Mouse (Mus musculus) forebrain, embryonic 10.5 days (tissue): ENCODE data around the gene Camk2n1. TPM values are rescaled to one million over a fixed set of nuclear protein-coding genes. Genes with fewer than 3 reads are reported as not detected.
A peak's percentile ranks its signal among the peaks of the same experiment; 100 is the strongest.

Source experiments
- DNase-seq: peaks from one replicate; pipeline ENCODE4 v3.0.0-alpha.2; 2017; ENCODE audit warnings: low spot score; ENCODE audit errors: extremely low spot score
- H3K27ac ChIP-seq: fragments of 300-500 bp; sonication (generic); 2 replicates; pipeline ENCODE4 v1.5.1; 2016; ENCODE audit warnings: mild to moderate bottlenecking
- H3K27me3 ChIP-seq: fragments of 300-500 bp; sonication (generic); 2 replicates; pipeline ENCODE4 v1.6.1; 2016; ENCODE audit warnings: mild to moderate bottlenecking; ENCODE audit not compliant: poor library complexity, severe bottlenecking
- H3K36me3 ChIP-seq: fragments of 300-500 bp; sonication (generic); replicated peaks from 2 replicates; pipeline ENCODE4 v1.6.1; 2016; ENCODE audit warnings: mild to moderate bottlenecking, moderate library complexity
- H3K4me1 ChIP-seq: fragments of 300-500 bp; sonication (generic); 2 replicates; pipeline ENCODE4 v1.6.1; 2016
- H3K4me3 ChIP-seq: fragments of 300-500 bp; sonication (generic); 2 replicates; pipeline ENCODE4 v1.5.1; 2016; ENCODE audit warnings: mild to moderate bottlenecking, moderate library complexity
- H3K9me3 ChIP-seq: fragments of 300-500 bp; sonication (generic); 2 replicates; pipeline ENCODE4 v1.6.1; 2016; ENCODE audit warnings: mild to moderate bottlenecking, moderate library complexity
- WGBS: fragments of 180-500 bp; shearing (Covaris S2); methylation state at CpG from one replicate; pipeline ENCODE4 v1.1.7; 2016; 5-methylcytosine and 5-hydroxymethylcytosine counted together
- polyA plus RNA-seq: library from polyadenylated mRNA; unstranded; fragments of >200 nt; fragmentation: Nextera tagmentation; extraction: Ambion mirVana; gene quantifications from 2 replicates; pipeline ENCODE4 v1.2.1, GENCODE M21; 2016

Camk2n1 gene
- polyA plus RNA-seq, 1 experiment from 2014 or later: 0.98 TPM

- DNase-seq: no peak
- 7% methylated on average over 11 of the region's 11 CpGs for WGBS
- Histone ChIP-seq H3K27me3 (peaks cover 96% of the 10 kb centered on the region), H3K27ac (peak overlapping the region; percentile 79), H3K9me3 (no peaks in the 10 kb centered on the region), H3K36me3 (no peaks in the 10 kb centered on the region), H3K4me1 (peaks cover 53% of the 10 kb centered on the region), H3K4me3 (peak overlapping the region; percentile 34)
Measured at GRCm38 (mm10) chr4:138462971-138463831, 9.1 kb downstream of the Camk2n1 start.

- peak; percentile 53 for DNase-seq
Measured at GRCm38 (mm10) chr4:138463832-138464487, 9.8 kb downstream of the Camk2n1 start.

GRCm38 (mm10) chr4:138464667-138465353 lies 10.7 kb downstream of the Camk2n1 start:
- Histone ChIP-seq H3K9me3 (no peaks in the 10 kb centered on the region), H3K27ac (peak overlapping the region; percentile 79), H3K4me1 (peaks cover 51% of the 10 kb centered on the region), H3K36me3 (no peaks in the 10 kb centered on the region), H3K4me3 (peak overlapping the region; percentile 34), H3K27me3 (peaks cover 85% of the 10 kb centered on the region)
- DNase-seq: peak; percentile 76
- WGBS: under 1% methylated on average over 20 of the region's 22 CpGs

More at GRCm38 (mm10) chr4:138463832-138464487, 9.8 kb downstream of the Camk2n1 start:
- 4% methylated on average over 11 of the region's 11 CpGs for WGBS
- H3K27ac ChIP-seq: peak overlapping the region; percentile 79
- peaks cover 90% of the 10 kb centered on the region for H3K27me3 ChIP-seq
- H3K4me1 ChIP-seq: peaks cover 51% of the 10 kb centered on the region
- H3K4me3 ChIP-seq: peak overlapping the region; percentile 34
- no peaks in the 10 kb centered on the region for H3K36me3 ChIP-seq
- no peaks in the 10 kb centered on the region for H3K9me3 ChIP-seq

GRCm38 (mm10) chr4:138465446-138465845 lies 11.3 kb downstream of the Camk2n1 start:
- Histone ChIP-seq H3K27me3 (peaks cover 78% of the 10 kb centered on the region), H3K4me3 (no peak overlapping the region), H3K27ac (peak overlapping the region; percentile 79; the same call in 1 of the 2 replicates), H3K4me1 (peaks cover 51% of the 10 kb centered on the region), H3K36me3 (no peaks in the 10 kb centered on the region), H3K9me3 (no peaks in the 10 kb centered on the region)
- 33% methylated on average over 8 of the region's 8 CpGs for WGBS
- no peak for DNase-seq

- DNase-seq: no peak
- Histone ChIP-seq H3K27me3 (peaks cover 66% of the 10 kb centered on the region), H3K36me3 (no peaks in the 10 kb centered on the region), H3K4me3 (no peak overlapping the region), H3K9me3 (no peaks in the 10 kb centered on the region), H3K4me1 (peaks cover 48% of the 10 kb centered on the region), H3K27ac (no peak overlapping the region)
- WGBS: 78% methylated on average over 6 of the region's 6 CpGs
Measured at GRCm38 (mm10) chr4:138466690-138467089, 12.6 kb downstream of the Camk2n1 start.

GRCm38 (mm10) chr4:138467451-138467850 lies 13.3 kb downstream of the Camk2n1 start:
- DNase-seq: no peak
- Histone ChIP-seq H3K27me3 (peaks cover 58% of the 10 kb centered on the region), H3K9me3 (no peaks in the 10 kb centered on the region), H3K4me3 (no peak overlapping the region), H3K4me1 (peaks cover 45% of the 10 kb centered on the region), H3K36me3 (no peaks in the 10 kb centered on the region), H3K27ac (no peak overlapping the region)
- WGBS: 84% methylated on average over 5 of the region's 5 CpGs

GRCm38 (mm10) chr4:138469080-138469479 lies 15.0 kb downstream of the Camk2n1 start:
- no peak overlapping the region for H3K4me3 ChIP-seq
- H3K36me3 ChIP-seq: no peaks in the 10 kb centered on the region
- DNase-seq: no peak
- peaks cover 28% of the 10 kb centered on the region for H3K4me1 ChIP-seq
- no peak overlapping the region for H3K27ac ChIP-seq
- WGBS: 23% methylated on average over 7 of the region's 7 CpGs
- peaks cover 48% of the 10 kb centered on the region for H3K27me3 ChIP-seq
- no peaks in the 10 kb centered on the region for H3K9me3 ChIP-seq

GRCm38 (mm10) chr4:138471241-138471640 lies 17.1 kb downstream of the Camk2n1 start:
- peaks cover 32% of the 10 kb centered on the region for H3K27me3 ChIP-seq
- no peaks in the 10 kb centered on the region for H3K9me3 ChIP-seq
- H3K27ac ChIP-seq: no peak overlapping the region
- no peak overlapping the region for H3K4me3 ChIP-seq
- WGBS: 83% methylated on average over 7 of the region's 7 CpGs
- DNase-seq: no peak
- no peaks in the 10 kb centered on the region for H3K36me3 ChIP-seq
- peaks cover 11% of the 10 kb centered on the region for H3K4me1 ChIP-seq

- Histone ChIP-seq H3K4me1 (0 out of 2 replicates have a peak, but pooled peaks cover 2% of the 10 kb centered on the region), H3K9me3 (no peaks in the 10 kb centered on the region), H3K27me3 (peaks cover 21% of the 10 kb centered on the region; the same call in 1 of the 2 replicates), H3K4me3 (no peak overlapping the region), H3K27ac (no peak overlapping the region), H3K36me3 (no peaks in the 10 kb centered on the region)
- WGBS: 78% methylated on average over 7 of the region's 7 CpGs
- DNase-seq: no peak
Measured at GRCm38 (mm10) chr4:138479595-138479994, 25.5 kb downstream of the Camk2n1 start.

GRCm38 (mm10) chr4:138480962-138481361 lies 26.8 kb downstream of the Camk2n1 start:
- no peak overlapping the region for H3K27ac ChIP-seq
- H3K36me3 ChIP-seq: no peaks in the 10 kb centered on the region
- no peaks in the 10 kb centered on the region for H3K9me3 ChIP-seq
- 0 out of 2 replicates have a peak, but pooled peaks cover 6% of the 10 kb centered on the region for H3K4me1 ChIP-seq
- no peak overlapping the region for H3K4me3 ChIP-seq
- WGBS: 73% methylated on average over 9 of the region's 9 CpGs
- DNase-seq: no peak
- peaks cover 17% of the 10 kb centered on the region; the same call in 1 of the 2 replicates for H3K27me3 ChIP-seq

GRCm38 (mm10) chr4:138482721-138483120 lies 28.6 kb downstream of the Camk2n1 start:
- 0 out of 2 replicates have a peak, but pooled peaks cover 3% of the 10 kb centered on the region for H3K4me1 ChIP-seq
- H3K36me3 ChIP-seq: no peaks in the 10 kb centered on the region
- peaks cover 5% of the 10 kb centered on the region; the same call in 1 of the 2 replicates for H3K27me3 ChIP-seq
- H3K4me3 ChIP-seq: no peak overlapping the region
- DNase-seq: no peak
- no peaks in the 10 kb centered on the region for H3K9me3 ChIP-seq
- no peak overlapping the region for H3K27ac ChIP-seq
- 85% methylated on average over 8 of the region's 8 CpGs for WGBS

- H3K27ac ChIP-seq: peak overlapping the region; percentile 58; the same call in 1 of the 2 replicates
- H3K4me3 ChIP-seq: no peak overlapping the region
- H3K4me1 ChIP-seq: peaks cover 24% of the 10 kb centered on the region
Measured at GRCm38 (mm10) chr4:138488241-138488640, 34.1 kb downstream of the Camk2n1 start.

More at GRCm38 (mm10) chr4:138488241-138488640, 34.1 kb downstream of the Camk2n1 start:
- Histone ChIP-seq H3K27me3 (0 out of 2 replicates have a peak, but pooled peaks cover 3% of the 10 kb centered on the region), H3K36me3 (no peaks in the 10 kb centered on the region), H3K9me3 (no peaks in the 10 kb centered on the region)
- WGBS: 49% methylated on average over 8 of the region's 8 CpGs
- DNase-seq: no peak
